Comparison of ENCODE assay signal across 21 mouse cellular contexts in the genomic region with DNA sequence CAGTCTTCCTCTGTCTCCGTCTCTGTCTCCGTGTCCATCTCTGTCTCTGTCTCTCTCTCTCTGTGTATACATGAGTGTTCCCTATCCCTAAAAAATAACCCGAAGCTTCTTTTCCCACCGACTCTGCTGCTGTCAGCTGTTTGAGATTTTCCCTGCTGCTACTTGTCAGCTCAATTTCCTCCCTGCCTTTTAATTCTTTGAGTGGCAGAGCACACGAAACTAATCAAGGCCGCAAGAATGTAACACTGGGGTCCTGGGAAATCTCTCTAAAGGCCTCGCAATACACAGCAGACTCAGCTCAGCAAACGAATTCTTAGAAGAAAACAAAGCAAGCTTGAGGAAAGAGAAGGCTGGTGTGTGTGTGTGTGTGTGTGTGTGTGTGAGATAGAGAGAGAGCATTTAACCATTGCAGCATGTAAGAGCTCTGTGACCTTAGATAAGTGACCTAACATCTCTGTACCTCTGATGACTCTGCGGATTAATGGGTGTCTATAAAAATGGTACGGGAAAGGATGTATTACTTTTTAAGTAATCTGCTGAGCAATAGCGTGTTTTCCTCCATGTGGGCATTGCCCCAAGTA. TPM values are rescaled to one million over a fixed set of nuclear protein-coding genes. Genes with fewer than 3 reads are reported as not detected.
A peak's percentile ranks its signal among the peaks of the same experiment; 100 is the strongest.
DNase-seq lines count a peak whose midpoint lies in the region; ATAC-seq and TF ChIP-seq lines count a peak whose summit lies in the region.
"Had no signal": no experiment of that assay in that cellular context is flagged by ENCODE, and none has a peak within 500 bp of the region (broad histone marks: within the 10 kb centered on the region; RNA-seq: fewer than 3 reads in every experiment).

No protein-coding gene starts in this region.

- no peak overlapping the region for H3K9ac ChIP-seq in liver, embryonic 12.5 days
- H3K9ac ChIP-seq in liver, postnatal 0 days (replicated peaks), result no peak overlapping the region
- H3K9ac ChIP-seq in forebrain, embryonic 11.5 days (ENCODE audit: low read length), result no peak overlapping the region
- no peak overlapping the region for H3K9ac ChIP-seq in hindbrain, embryonic 13.5 days
- no peak overlapping the region for H3K9ac ChIP-seq in midbrain, embryonic 13.5 days (replicated peaks)
- H3K9ac ChIP-seq: heart, embryonic 12.5 days had no signal

- H3K27ac ChIP-seq in liver, embryonic 12.5 days, result peak overlapping the region; percentile 36; the same call in 1 of the 2 replicates
- no peak overlapping the region for H3K27ac ChIP-seq in liver, postnatal 0 days (ENCODE audit: low read depth)
- no peak overlapping the region; the same call in 1 of the 2 replicates for H3K27ac ChIP-seq in forebrain, embryonic 11.5 days (ENCODE audit: low read depth, low read length)
- peak overlapping the region; percentile 55; the same call in 1 of the 2 replicates for H3K27ac ChIP-seq in hindbrain, embryonic 13.5 days
- H3K27ac ChIP-seq in midbrain, embryonic 13.5 days, result peak overlapping the region; percentile 62

- no peak overlapping the region for H3K4me3 ChIP-seq in liver, embryonic 12.5 days
- no peak overlapping the region for H3K4me3 ChIP-seq in liver, postnatal 0 days (ENCODE audit: low read depth, low read length)
- no peak overlapping the region for H3K4me3 ChIP-seq in forebrain, embryonic 11.5 days (ENCODE audit: low read depth, low read length)
- H3K4me3 ChIP-seq in hindbrain, embryonic 13.5 days, result no peak overlapping the region
- no peak overlapping the region for H3K4me3 ChIP-seq in midbrain, embryonic 13.5 days (replicated peaks)
- H3K4me3 ChIP-seq: heart, embryonic 12.5 days had no signal

- 35% methylated on average over 11 of the region's 11 CpGs for WGBS in liver, embryonic 12.5 days (ENCODE audit: insufficient replicate concordance)
- 58% methylated on average over 11 of the region's 11 CpGs for WGBS in liver, postnatal 0 days (ENCODE audit: insufficient replicate concordance)
- 40% methylated on average over 11 of the region's 11 CpGs for WGBS in forebrain, embryonic 11.5 days
- WGBS in hindbrain, embryonic 13.5 days, result 50% methylated on average over 11 of the region's 11 CpGs
- whole genome bisulfite sequencing in midbrain, embryonic 13.5 days, result 33% methylated on average over 11 of the region's 11 CpGs

- peaks cover 34% of the 10 kb centered on the region for H3K4me1 ChIP-seq in liver, embryonic 12.5 days
- H3K4me1 ChIP-seq in liver, postnatal 0 days (ENCODE audit: insufficient read depth), result 0 out of 2 replicates have a peak, but pooled peaks cover 4% of the 10 kb centered on the region
- peaks cover 9% of the 10 kb centered on the region for H3K4me1 ChIP-seq in forebrain, embryonic 11.5 days (replicated peaks; ENCODE audit: control insufficient read depth, insufficient read depth, low read length)
- H3K4me1 ChIP-seq in hindbrain, embryonic 13.5 days (replicated peaks), result peaks cover 41% of the 10 kb centered on the region
- H3K4me1 ChIP-seq in midbrain, embryonic 13.5 days (replicated peaks), result peaks cover 55% of the 10 kb centered on the region

- no peak for TF ChIP-seq CTCF in liver, postnatal 0 days (IDR thresholded peaks at IDR 0.05; ENCODE audit: low read depth)

- H3K9me3 ChIP-seq in liver, embryonic 12.5 days (replicated peaks), result no peaks in the 10 kb centered on the region
- no peaks in the 10 kb centered on the region for H3K9me3 ChIP-seq in liver, postnatal 0 days (ENCODE audit: low read length)
- H3K9me3 ChIP-seq in forebrain, embryonic 11.5 days (ENCODE audit: control insufficient read depth, low read length), result no peaks in the 10 kb centered on the region
- no peaks in the 10 kb centered on the region for H3K9me3 ChIP-seq in hindbrain, embryonic 13.5 days
- no peaks in the 10 kb centered on the region for H3K9me3 ChIP-seq in midbrain, embryonic 13.5 days
- H3K9me3 ChIP-seq: G1E; heart, embryonic 12.5 days had no signal

- H3K36me3 ChIP-seq in liver, embryonic 12.5 days, result no peaks in the 10 kb centered on the region
- H3K36me3 ChIP-seq in liver, postnatal 0 days (replicated peaks; ENCODE audit: insufficient read depth, low read length), result no peaks in the 10 kb centered on the region
- no peaks in the 10 kb centered on the region for H3K36me3 ChIP-seq in forebrain, embryonic 11.5 days (ENCODE audit: control insufficient read depth, insufficient read depth, low read length)
- no peaks in the 10 kb centered on the region for H3K36me3 ChIP-seq in hindbrain, embryonic 13.5 days
- no peaks in the 10 kb centered on the region for H3K36me3 ChIP-seq in midbrain, embryonic 13.5 days
- H3K36me3 ChIP-seq: G1E; heart, embryonic 12.5 days had no signal

- no peaks in the 10 kb centered on the region for H3K27me3 ChIP-seq in liver, embryonic 12.5 days (replicated peaks)
- no peaks in the 10 kb centered on the region for H3K27me3 ChIP-seq in liver, postnatal 0 days (ENCODE audit: insufficient read depth, low read length)
- no peaks in the 10 kb centered on the region for H3K27me3 ChIP-seq in forebrain, embryonic 11.5 days (ENCODE audit: control insufficient read depth, insufficient read depth, low read length)
- no peaks in the 10 kb centered on the region for H3K27me3 ChIP-seq in hindbrain, embryonic 13.5 days
- no peaks in the 10 kb centered on the region for H3K27me3 ChIP-seq in midbrain, embryonic 13.5 days
- H3K27me3 ChIP-seq: heart, embryonic 12.5 days had no signal

- no peak overlapping the region for H3K4me2 ChIP-seq in liver, embryonic 12.5 days
- H3K4me2 ChIP-seq in liver, postnatal 0 days (ENCODE audit: low read depth, low read length), result no peak overlapping the region
- H3K4me2 ChIP-seq in forebrain, embryonic 11.5 days (ENCODE audit: low read depth, low read length, severe bottlenecking), result no peak overlapping the region
- no peak overlapping the region for H3K4me2 ChIP-seq in hindbrain, embryonic 13.5 days
- no peak overlapping the region for H3K4me2 ChIP-seq in midbrain, embryonic 13.5 days (replicated peaks)
- H3K4me2 ChIP-seq: heart, embryonic 12.5 days had no signal

- ATAC-seq in liver, embryonic 12.5 days, result peak; percentile 55
- no peak for ATAC-seq in liver, postnatal 0 days
- 0 out of 2 replicates have a peak, but pooled peaks have one; percentile 24 for ATAC-seq in forebrain, embryonic 11.5 days (replicated peaks; ENCODE audit: low FRiP score)
- no peak for ATAC-seq in hindbrain, embryonic 13.5 days (ENCODE audit: low FRiP score)
- ATAC-seq in midbrain, embryonic 13.5 days, result no peak

- DNase-seq in liver, postnatal 0 days, result no peak
- DNase-seq in forebrain, embryonic 11.5 days (ENCODE audit: low spot score), result no peak
- no peak for DNase-seq in adrenal gland, postnatal 10 days
- no peak for DNase-seq in layer of hippocampus, adult 9-10 months (ENCODE audit: low spot score)
- no peak for DNase-seq in cerebellum, adult 11-12 months
- DNase-seq: adrenal gland, postnatal 36 days; gastrocnemius, postnatal 36 days; kidney, adult 2 months; lung, postnatal 36 days; right cerebral cortex, postnatal 14 days; thymus, adult 18-20 months had no signal

- TF ChIP-seq EP300 in liver, postnatal 0 days (IDR thresholded peaks at IDR 0.05; ENCODE audit: low read depth), result no peak

RNA-seq across cellular contexts. Expression of a gene that starts 15.0 kb away (rescaled TPM):
- polyA plus RNA-seq in liver, embryonic 12.5 days (2016; fragmentation: Nextera tagmentation; extraction: Ambion mirVana), result 1.5 and 1.8 TPM in 2 replicates
- 8.1 and 13.0 TPM in 2 replicates for polyA plus RNA-seq in liver, postnatal 0 days (2015; fragmentation: Nextera tagmentation; extraction: Ambion mirVana)
- 0.07 and 0.09 TPM in 2 replicates for polyA plus RNA-seq in forebrain, embryonic 11.5 days (2014; fragmentation: Nextera tagmentation; extraction: Ambion mirVana)
- 0.04 TPM in 1 of 2 replicates, not detected in the other for polyA plus RNA-seq in hindbrain, embryonic 13.5 days (2015; fragmentation: Nextera tagmentation; extraction: Ambion mirVana)
- polyA plus RNA-seq in midbrain, embryonic 13.5 days (2015; fragmentation: Nextera tagmentation; extraction: Ambion mirVana), result not detected in 2 replicates
- total RNA-seq in adrenal gland, postnatal 10 days (2021), result under 1 TPM; 0.30 to 0.51 TPM
- total RNA-seq: common myeloid progenitor, adult 5-6 weeks; hematopoietic stem cell, adult 5-6 weeks; layer of hippocampus, adult 18-20 months; left cerebral cortex, postnatal 14 days had no signal
- polyA plus RNA-seq: G1E had no signal

RNA-seq across cellular contexts. Expression of a gene that starts 27.2 kb away (rescaled TPM):
- polyA plus RNA-seq in liver, embryonic 12.5 days (2016; fragmentation: Nextera tagmentation; extraction: Ambion mirVana), result 2.5 and 2.7 TPM in 2 replicates
- polyA plus RNA-seq in liver, postnatal 0 days (2015; fragmentation: Nextera tagmentation; extraction: Ambion mirVana), result 1.2 and 1.5 TPM in 2 replicates
- 23.7 and 23.8 TPM in 2 replicates for polyA plus RNA-seq in forebrain, embryonic 11.5 days (2014; fragmentation: Nextera tagmentation; extraction: Ambion mirVana)
- 10.8 and 11.3 TPM in 2 replicates for polyA plus RNA-seq in hindbrain, embryonic 13.5 days (2015; fragmentation: Nextera tagmentation; extraction: Ambion mirVana)
- polyA plus RNA-seq in midbrain, embryonic 13.5 days (2015; fragmentation: Nextera tagmentation; extraction: Ambion mirVana), result 14.1 and 14.5 TPM in 2 replicates
- total RNA-seq in adrenal gland, postnatal 10 days (2021), result 1 to 10 TPM; 5.1 to 6.0 TPM
- total RNA-seq: common myeloid progenitor, adult 5-6 weeks; hematopoietic stem cell, adult 5-6 weeks had no signal
- polyA plus RNA-seq: G1E had no signal

RNA-seq across cellular contexts. Expression of a gene that starts 46.7 kb away (rescaled TPM):
- 0.14 TPM in 1 of 2 replicates, not detected in the other for polyA plus RNA-seq in liver, embryonic 12.5 days (2016; fragmentation: Nextera tagmentation; extraction: Ambion mirVana)
- polyA plus RNA-seq in liver, postnatal 0 days (2015; fragmentation: Nextera tagmentation; extraction: Ambion mirVana), result not detected in 2 replicates
- polyA plus RNA-seq in forebrain, embryonic 11.5 days (2014; fragmentation: Nextera tagmentation; extraction: Ambion mirVana), result 4.7 and 5.8 TPM in 2 replicates
- 8.1 and 9.3 TPM in 2 replicates for polyA plus RNA-seq in hindbrain, embryonic 13.5 days (2015; fragmentation: Nextera tagmentation; extraction: Ambion mirVana)
- polyA plus RNA-seq in midbrain, embryonic 13.5 days (2015; fragmentation: Nextera tagmentation; extraction: Ambion mirVana), result 10.4 and 10.5 TPM in 2 replicates
- total RNA-seq in adrenal gland, postnatal 10 days (2021), result not detected
- total RNA-seq: adrenal gland, postnatal 36 days; common myeloid progenitor, adult 5-6 weeks; gastrocnemius, postnatal 36 days; hematopoietic stem cell, adult 5-6 weeks had no signal
- polyA plus RNA-seq: G1E; heart, embryonic 12.5 days; kidney, adult 2 months; liver, embryonic 16.5 days had no signal

RNA-seq across cellular contexts. Expression of a gene that starts 57.8 kb away (rescaled TPM):
- polyA plus RNA-seq in liver, embryonic 12.5 days (2016; fragmentation: Nextera tagmentation; extraction: Ambion mirVana), result 3.6 and 3.8 TPM in 2 replicates
- polyA plus RNA-seq in liver, postnatal 0 days (2015; fragmentation: Nextera tagmentation; extraction: Ambion mirVana), result 46.2 and 49.5 TPM in 2 replicates
- polyA plus RNA-seq in forebrain, embryonic 11.5 days (2014; fragmentation: Nextera tagmentation; extraction: Ambion mirVana), result 1.9 and 2.5 TPM in 2 replicates
- 2.2 and 2.6 TPM in 2 replicates for polyA plus RNA-seq in hindbrain, embryonic 13.5 days (2015; fragmentation: Nextera tagmentation; extraction: Ambion mirVana)
- 3.4 TPM in 2 replicates for polyA plus RNA-seq in midbrain, embryonic 13.5 days (2015; fragmentation: Nextera tagmentation; extraction: Ambion mirVana)
- 10 to 100 TPM; 17.4 to 38.9 TPM for total RNA-seq in adrenal gland, postnatal 10 days (2021)
- total RNA-seq: common myeloid progenitor, adult 5-6 weeks; hematopoietic stem cell, adult 5-6 weeks had no signal
- polyA plus RNA-seq: G1E had no signal

Comparison
In these comparisons a context has a peak if more than half of its experiments do, and no peak if none do; other contexts are left out.
1. ATAC-seq: peak in liver, embryonic 12.5 days (single experiment) and forebrain, embryonic 11.5 days (single experiment); none in liver, postnatal 0 days (single experiment), hindbrain, embryonic 13.5 days (single experiment) and midbrain, embryonic 13.5 days (single experiment).
2. H3K27ac ChIP-seq: peak in liver, embryonic 12.5 days (single experiment), hindbrain, embryonic 13.5 days (single experiment) and midbrain, embryonic 13.5 days (single experiment); none in liver, postnatal 0 days (single experiment) and forebrain, embryonic 11.5 days (single experiment).